Mouse (Mus musculus) forebrain, embryonic 11.5 days (tissue): ENCODE results near the gene Xrra1. TPM values are rescaled to one million over a fixed set of nuclear protein-coding genes. Genes with fewer than 3 reads are reported as not detected.

ENCODE experiments used
- ATAC-seq: fragments of 200-750 bp; cut with Nextera tagmentation; replicated peaks from 2 replicates; pipeline ENCODE4 v1.8.0; 2017; ENCODE audit warnings: moderate TSS enrichment; ENCODE audit not compliant: low FRiP score
- DNase-seq: peaks from one replicate; pipeline ENCODE4 v3.0.0-alpha.2; 2017; ENCODE audit warnings: low spot score
- H3K27ac ChIP-seq: fragments of 300-500 bp; sonication (generic); 2 replicates; pipeline ENCODE4 v1.5.1; 2014; ENCODE audit warnings: low read depth, low read length
- H3K27me3 ChIP-seq: fragments of 300-500 bp; sonication (generic); 2 replicates; pipeline ENCODE4 v1.6.1; 2014; ENCODE audit warnings: mild to moderate bottlenecking, low read length, mixed read lengths; ENCODE audit not compliant: control insufficient read depth, insufficient read depth
- H3K36me3 ChIP-seq: fragments of 300-500 bp; sonication (generic); 2 replicates; pipeline ENCODE4 v1.6.1; 2014; ENCODE audit warnings: mild to moderate bottlenecking, low read length, moderate library complexity, mixed read lengths; ENCODE audit not compliant: control insufficient read depth, insufficient read depth
- H3K4me1 ChIP-seq: fragments of 300-500 bp; sonication (generic); replicated peaks from 2 replicates; pipeline ENCODE4 v1.6.1; 2014; ENCODE audit warnings: low read length, mixed read lengths; ENCODE audit not compliant: control insufficient read depth, insufficient read depth
- H3K4me2 ChIP-seq: fragments of 300-500 bp; sonication (generic); 2 replicates; pipeline ENCODE4 v1.6.1; 2014; ENCODE audit warnings: low read depth, mild to moderate bottlenecking, low read length, moderate library complexity, mixed read lengths; ENCODE audit not compliant: severe bottlenecking
- H3K4me3 ChIP-seq: fragments of 300-500 bp; sonication (generic); 2 replicates; pipeline ENCODE4 v1.5.1; 2014; ENCODE audit warnings: low read depth, low read length
- H3K9ac ChIP-seq: fragments of 300-500 bp; sonication (generic); 2 replicates; pipeline ENCODE4 v1.6.1; 2014; ENCODE audit warnings: low read length
- H3K9me3 ChIP-seq: fragments of 300-500 bp; sonication (generic); 2 replicates; pipeline ENCODE4 v1.6.1; 2016; ENCODE audit warnings: low read length, mixed read lengths; ENCODE audit not compliant: control insufficient read depth
- WGBS: fragments of 180-500 bp; shearing (Covaris S2); extraction: QIAGEN DNeasy Blood & Tissue Kit; methylation state at CpG from one replicate; pipeline ENCODE4 v1.1.7; 2014; 5-methylcytosine and 5-hydroxymethylcytosine counted together
- polyA plus RNA-seq: library from polyadenylated mRNA; unstranded; fragments of >200 nt; fragmentation: Nextera tagmentation; extraction: Ambion mirVana; gene quantifications from 2 replicates; pipeline ENCODE4 v1.2.1, GENCODE M21; 2014

Xrra1 gene
- polyA plus RNA-seq, 1 experiment from 2014 or later = 0.56 TPM

DNA sequence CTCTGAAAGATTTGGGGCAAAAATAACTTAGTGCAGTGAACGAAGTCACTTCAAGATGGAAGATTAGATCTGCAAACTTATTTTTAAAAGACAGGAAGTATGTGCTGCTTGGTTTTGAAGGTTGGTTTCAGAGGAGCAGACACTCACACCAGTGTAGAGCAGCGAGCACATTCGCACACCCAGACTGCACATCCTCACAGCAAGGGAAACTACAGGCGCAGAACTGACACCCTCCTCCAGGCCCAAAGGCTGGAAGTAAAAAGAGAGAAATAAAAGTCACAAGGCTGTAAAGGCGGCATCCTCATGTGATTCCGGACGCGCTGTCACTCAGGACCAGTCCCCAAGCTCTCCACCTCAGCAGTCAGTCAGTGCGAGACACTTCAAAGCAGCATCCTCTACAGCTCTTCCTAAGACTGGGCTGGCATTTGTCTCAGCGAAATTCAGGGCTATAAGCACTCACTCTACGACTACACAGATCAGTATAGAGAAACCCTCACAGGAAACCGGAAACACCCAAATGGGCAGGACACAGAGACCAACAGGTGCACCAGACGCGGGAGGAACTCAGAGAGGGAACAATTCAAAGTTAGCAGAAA lies 2.6 kb upstream of the Xrra1 start:
- WGBS = 94% methylated on average over 14 of the region's 14 CpGs

DNA sequence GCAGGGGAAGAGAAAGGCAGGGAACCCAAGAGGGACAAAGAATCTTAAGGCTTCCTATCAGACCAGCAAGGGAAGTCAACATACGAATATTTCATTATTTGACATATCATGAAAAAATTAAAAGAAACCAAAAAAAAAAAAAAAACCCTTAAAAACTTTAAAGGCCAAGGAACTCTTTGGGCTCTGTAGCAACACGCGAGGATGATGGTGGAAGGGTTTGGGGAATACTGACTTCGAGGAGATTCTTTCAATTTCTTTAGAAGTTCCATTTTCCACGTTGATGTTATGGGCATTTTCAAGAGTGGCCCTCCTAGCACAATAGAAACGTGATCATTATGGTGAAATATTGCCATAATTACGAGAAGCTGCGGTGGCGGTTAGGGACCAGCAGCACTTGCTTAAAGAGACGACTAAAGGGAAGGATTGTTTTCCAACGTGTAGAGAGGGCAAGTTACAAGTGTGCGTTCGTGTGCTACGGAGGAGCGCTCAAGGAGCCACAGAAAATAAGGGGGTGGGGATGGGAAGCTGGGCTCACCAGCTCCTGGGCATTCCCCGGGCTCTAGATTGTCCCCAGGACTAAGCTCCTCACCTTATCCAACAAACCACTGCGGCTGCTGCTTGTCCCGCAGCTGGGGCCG lies 622 bp upstream of the Xrra1 start:
- WGBS = 2% methylated on average over 18 of the region's 19 CpGs
- Histone ChIP-seq H3K4me3 (peak overlapping the region; percentile 70), H3K4me2 (peak overlapping the region; percentile 70), H3K27ac (no peak overlapping the region), H3K27me3 (no peaks in the 10 kb centered on the region), H3K36me3 (no peaks in the 10 kb centered on the region; the same call in 1 of the 2 replicates), H3K9me3 (no peaks in the 10 kb centered on the region), H3K4me1 (peaks cover 10% of the 10 kb centered on the region; the same call in 1 of the 2 replicates), H3K9ac (peak overlapping the region; percentile 82)
- ATAC-seq (peak; percentile 65; the same call in 1 of the 2 replicates), DNase-seq (no peak)

More for the DNA sequence above, 2.6 kb upstream of the Xrra1 start:
- no peak for DNase-seq
- Histone ChIP-seq H3K36me3 (no peaks in the 10 kb centered on the region; the same call in 1 of the 2 replicates), H3K9ac (no peak overlapping the region), H3K27ac (no peak overlapping the region), H3K4me3 (no peak overlapping the region), H3K9me3 (no peaks in the 10 kb centered on the region), H3K4me2 (no peak overlapping the region), H3K27me3 (no peaks in the 10 kb centered on the region), H3K4me1 (peaks cover 10% of the 10 kb centered on the region; the same call in 1 of the 2 replicates)
- no peak for ATAC-seq

DNA sequence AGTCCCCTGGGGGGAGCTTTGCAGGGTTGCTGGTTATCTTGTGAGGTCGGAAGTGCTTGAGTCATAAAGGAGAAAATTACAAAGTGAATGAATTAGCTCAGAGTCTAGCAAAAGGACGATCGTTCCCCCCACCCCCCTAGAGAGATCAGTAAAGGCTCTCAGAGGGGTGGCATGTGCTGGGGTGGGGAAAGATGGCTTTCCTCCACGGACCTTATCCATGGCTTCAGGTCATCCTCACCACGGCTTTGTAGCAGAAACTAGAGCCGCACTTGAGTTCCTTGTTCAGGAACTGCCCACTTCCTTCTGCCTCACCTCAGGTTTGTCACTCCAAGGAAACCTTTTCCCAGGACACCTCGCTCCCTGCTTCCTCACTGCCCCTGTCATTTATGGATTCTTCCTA lies 4.4 kb downstream of the Xrra1 start, which contains the start of gene Spcs2:
TSS of gene Spcs2 (minus strand) at position 101 of the 400 bp plus-strand sequence.
- Histone ChIP-seq H3K9me3 (no peaks in the 10 kb centered on the region), H3K4me3 (no peak within 1 kb of the TSS), H3K4me1 (peaks cover 2% of the 10 kb centered on the region; the same call in 1 of the 2 replicates), H3K27me3 (no peaks in the 10 kb centered on the region), H3K36me3 (no peaks in the 10 kb centered on the region), H3K4me2 (no peak within 1 kb of the TSS), H3K9ac (no peak within 1 kb of the TSS), H3K27ac (no peak within 1 kb of the TSS)
- WGBS = 57% methylated on average over 7 of the region's 7 CpGs
- DNase-seq (no peak), ATAC-seq (no peak)

DNA sequence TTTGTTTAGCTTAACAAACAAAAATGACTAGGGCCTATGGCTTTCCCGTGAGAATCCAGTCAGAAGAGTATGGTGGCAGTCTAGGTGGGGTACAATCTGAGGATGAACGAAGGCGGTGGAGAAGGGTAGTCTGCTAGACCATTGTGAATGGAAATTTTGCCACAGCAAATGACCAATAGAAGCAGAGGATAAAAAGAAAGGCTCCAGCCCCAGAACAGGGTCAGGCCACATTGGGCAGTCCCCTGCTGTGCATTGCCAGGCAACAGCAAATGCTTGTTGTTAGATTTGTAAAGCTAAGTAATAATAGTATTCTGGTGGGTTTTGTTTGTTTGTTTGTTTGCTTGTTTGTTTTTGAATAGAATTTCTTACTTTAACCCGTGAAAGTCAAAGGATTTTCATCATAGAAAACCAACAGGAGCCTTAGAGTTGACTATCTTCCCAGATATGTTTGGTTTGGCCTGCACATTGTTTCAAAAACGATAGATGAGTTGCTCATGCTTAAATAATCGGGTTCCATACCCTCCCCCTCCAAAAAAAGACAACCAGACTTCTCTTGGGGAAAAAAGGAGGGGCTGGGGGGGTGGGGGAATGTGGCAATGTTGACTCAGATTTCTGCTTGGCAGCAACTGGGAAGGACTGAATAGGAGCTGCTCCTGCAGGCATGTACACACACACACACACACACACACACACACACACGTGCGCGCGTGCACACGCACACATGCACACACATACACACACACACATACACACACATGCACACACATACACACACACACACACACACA lies 5.5 kb downstream of the Xrra1 start:
- no peak overlapping the region for H3K27ac ChIP-seq

DNA sequence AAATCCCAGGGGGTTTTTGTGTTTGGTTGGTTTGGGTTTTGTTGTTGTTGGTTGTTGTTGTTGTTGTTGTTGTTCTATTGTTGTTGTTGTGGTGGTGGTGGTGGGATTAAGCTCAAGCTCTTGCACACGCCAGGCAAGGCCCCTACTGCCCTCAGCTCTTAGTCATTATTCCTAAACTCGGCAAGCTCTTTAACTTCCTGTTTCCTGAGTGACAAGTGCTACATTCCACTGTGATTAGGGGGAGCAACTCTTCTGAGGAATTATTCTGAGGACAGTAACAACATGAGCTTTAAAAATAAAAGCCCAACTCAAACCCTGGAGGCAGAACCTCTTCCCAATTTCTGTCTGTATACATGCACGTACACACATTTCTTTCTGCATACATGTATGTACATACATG lies 6.3 kb downstream of the Xrra1 start:
- ATAC-seq = no peak; the same call in 1 of the 2 replicates
- H3K9ac ChIP-seq = no peak overlapping the region
- H3K4me1 ChIP-seq = peaks cover 2% of the 10 kb centered on the region; the same call in 1 of the 2 replicates
- H3K4me2 ChIP-seq = no peak overlapping the region
- H3K4me3 ChIP-seq = no peak overlapping the region
- 36% methylated on average over 3 of the region's 3 CpGs for WGBS
- no peaks in the 10 kb centered on the region for H3K9me3 ChIP-seq
- DNase-seq = no peak
- no peak overlapping the region for H3K27ac ChIP-seq
- H3K36me3 ChIP-seq = no peaks in the 10 kb centered on the region
- H3K27me3 ChIP-seq = no peaks in the 10 kb centered on the region

More for the DNA sequence above, 5.5 kb downstream of the Xrra1 start:
- Histone ChIP-seq H3K27me3 (no peaks in the 10 kb centered on the region), H3K4me3 (no peak overlapping the region), H3K4me2 (no peak overlapping the region), H3K36me3 (no peaks in the 10 kb centered on the region), H3K4me1 (peaks cover 2% of the 10 kb centered on the region; the same call in 1 of the 2 replicates), H3K9ac (no peak overlapping the region), H3K9me3 (no peaks in the 10 kb centered on the region)
- WGBS = 40% methylated on average over 11 of the region's 11 CpGs
- ATAC-seq (peak; percentile 55; the same call in 1 of the 2 replicates), DNase-seq (peak; percentile 65)

DNA sequence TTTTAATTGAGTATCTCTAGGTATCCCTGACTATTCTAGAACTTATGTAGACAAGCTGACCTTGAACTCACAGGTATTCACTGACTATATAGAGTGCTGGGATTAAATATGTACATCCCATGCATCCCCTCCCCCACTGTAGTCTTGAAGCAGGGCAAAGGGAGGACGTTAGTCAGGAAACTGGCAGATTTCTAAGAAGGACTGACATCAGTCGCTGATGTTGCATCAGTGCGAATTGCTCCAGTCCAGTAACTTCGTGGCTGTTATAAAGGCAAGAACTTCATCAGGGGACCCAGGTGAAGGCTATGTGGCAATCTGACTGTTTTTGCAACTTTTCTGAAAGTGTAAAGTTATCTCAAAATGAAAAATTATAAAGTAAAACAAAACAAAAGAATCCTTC lies 10.4 kb downstream of the Xrra1 start:
- Histone ChIP-seq H3K9me3 (no peaks in the 10 kb centered on the region), H3K4me1 (peaks cover 2% of the 10 kb centered on the region; the same call in 1 of the 2 replicates), H3K27me3 (no peaks in the 10 kb centered on the region), H3K36me3 (no peaks in the 10 kb centered on the region), H3K27ac (no peak overlapping the region), H3K4me2 (no peak overlapping the region), H3K4me3 (no peak overlapping the region), H3K9ac (no peak overlapping the region)
- WGBS = 70% methylated on average over 4 of the region's 4 CpGs
- ATAC-seq (no peak), DNase-seq (no peak)

DNA sequence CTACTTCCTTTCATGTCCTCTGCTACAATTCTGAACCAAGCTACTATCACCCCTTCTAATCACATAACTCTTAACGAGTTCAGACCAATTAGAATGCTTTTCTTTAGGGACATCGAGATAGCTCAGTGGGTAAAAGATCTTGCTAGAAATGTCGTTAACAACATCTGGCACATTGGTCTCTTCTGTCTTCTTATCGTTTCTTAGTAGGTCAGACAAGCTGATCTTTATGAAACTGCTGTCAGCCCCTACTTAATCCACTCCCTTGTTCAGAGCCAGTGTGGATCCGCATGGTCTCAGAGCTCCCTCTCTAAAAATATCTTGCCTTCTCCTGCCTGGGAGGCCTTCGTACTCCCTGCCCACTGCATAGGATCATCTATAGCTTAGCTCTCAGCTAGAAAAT lies 15.0 kb downstream of the Xrra1 start:
- Histone ChIP-seq H3K4me1 (no peaks in the 10 kb centered on the region), H3K27ac (no peak overlapping the region), H3K36me3 (no peaks in the 10 kb centered on the region), H3K9ac (no peak overlapping the region), H3K27me3 (no peaks in the 10 kb centered on the region), H3K4me2 (no peak overlapping the region), H3K9me3 (no peaks in the 10 kb centered on the region), H3K4me3 (no peak overlapping the region)
- DNase-seq (no peak), ATAC-seq (no peak)
- 62% methylated on average over 6 of the region's 6 CpGs for WGBS

DNA sequence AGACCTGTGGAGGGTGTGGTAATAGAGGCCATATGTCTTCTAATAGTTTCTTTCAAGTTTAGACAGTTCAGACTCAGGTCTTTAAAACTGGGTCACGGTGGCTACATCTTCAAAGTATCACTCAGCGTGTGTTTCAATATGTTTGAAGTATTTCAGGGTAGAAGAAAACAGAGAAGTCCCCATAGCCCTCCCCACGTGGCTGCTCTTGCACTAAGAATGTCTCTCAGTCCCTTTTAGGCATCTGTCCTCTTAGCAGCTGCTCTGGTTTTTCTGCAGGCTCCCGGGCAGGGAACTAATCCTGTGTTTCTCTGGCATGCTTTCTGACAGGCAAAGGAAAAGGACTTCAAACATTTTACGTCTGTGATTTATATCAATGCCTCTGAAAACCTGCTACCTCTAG lies 17.0 kb downstream of the Xrra1 start:
- Histone ChIP-seq H3K9me3 (no peaks in the 10 kb centered on the region), H3K27me3 (no peaks in the 10 kb centered on the region), H3K4me3 (no peak overlapping the region), H3K9ac (no peak overlapping the region), H3K36me3 (no peaks in the 10 kb centered on the region), H3K27ac (no peak overlapping the region), H3K4me2 (no peak overlapping the region), H3K4me1 (no peaks in the 10 kb centered on the region)
- DNase-seq = no peak
- ATAC-seq = no peak
- WGBS = 53% methylated on average over 5 of the region's 5 CpGs
